Mouse (Mus musculus): ENCODE results near the gene Armc7.
"Not testable (repeated sequence)": the region's sequence is repeated elsewhere in the genome, so short reads cannot be mapped to it uniquely, and the experiment has no call there.

- TF ChIP-seq MYOD1 (IDR thresholded peaks at IDR 0.05; ENCODE audit: control insufficient read depth in 1 of 3, insufficient read length in 2 of 3, low read depth in 2 of 3); POLR2A (IDR thresholded peaks at IDR 0.05; ENCODE audit: insufficient read length, low read depth); POLR2AphosphoS2 (IDR thresholded peaks at IDR 0.05; ENCODE audit: insufficient read length, low read depth); E2F4 (IDR thresholded peaks at IDR 0.05; ENCODE audit: insufficient read depth); TCF12 (IDR thresholded peaks at IDR 0.05; ENCODE audit: insufficient read depth, poor library complexity, severe bottlenecking); REST (IDR thresholded peaks at IDR 0.05; ENCODE audit: insufficient read depth, insufficient read length); USF1 (IDR thresholded peaks at IDR 0.05; ENCODE audit: low read depth); MYOG (IDR thresholded peaks at IDR 0.05; ENCODE audit: control insufficient read depth in 1 of 3, insufficient read depth in 1 of 3, insufficient read length in 2 of 3, low read depth in 2 of 3); CEBPB (IDR thresholded peaks at IDR 0.05; ENCODE audit: insufficient read depth, poor library complexity, severe bottlenecking); MAX (IDR thresholded peaks at IDR 0.05; ENCODE audit: low read depth): not testable (repeated sequence)
Measured at GRCm38 (mm10) chr11:115496559-115496958, 21.1 kb downstream of the Armc7 start.

Data from myocyte (in vitro differentiated cells).